Mouse (Mus musculus) liver, embryonic 14.5 days (tissue): Measurements from ENCODE around the gene Slx1b.

ENCODE experiments used
- CTCF ChIP-seq: IDR thresholded peaks from 2 replicates; pipeline ENCODE4 v1.5.1; 2016; ENCODE audit warnings: antibody characterized with exemption, low read depth, control low read depth
- EP300 ChIP-seq: IDR thresholded peaks from 2 replicates; pipeline ENCODE4 v1.6.1; 2016; ENCODE audit warnings: antibody characterized with exemption, low read depth

DNA sequence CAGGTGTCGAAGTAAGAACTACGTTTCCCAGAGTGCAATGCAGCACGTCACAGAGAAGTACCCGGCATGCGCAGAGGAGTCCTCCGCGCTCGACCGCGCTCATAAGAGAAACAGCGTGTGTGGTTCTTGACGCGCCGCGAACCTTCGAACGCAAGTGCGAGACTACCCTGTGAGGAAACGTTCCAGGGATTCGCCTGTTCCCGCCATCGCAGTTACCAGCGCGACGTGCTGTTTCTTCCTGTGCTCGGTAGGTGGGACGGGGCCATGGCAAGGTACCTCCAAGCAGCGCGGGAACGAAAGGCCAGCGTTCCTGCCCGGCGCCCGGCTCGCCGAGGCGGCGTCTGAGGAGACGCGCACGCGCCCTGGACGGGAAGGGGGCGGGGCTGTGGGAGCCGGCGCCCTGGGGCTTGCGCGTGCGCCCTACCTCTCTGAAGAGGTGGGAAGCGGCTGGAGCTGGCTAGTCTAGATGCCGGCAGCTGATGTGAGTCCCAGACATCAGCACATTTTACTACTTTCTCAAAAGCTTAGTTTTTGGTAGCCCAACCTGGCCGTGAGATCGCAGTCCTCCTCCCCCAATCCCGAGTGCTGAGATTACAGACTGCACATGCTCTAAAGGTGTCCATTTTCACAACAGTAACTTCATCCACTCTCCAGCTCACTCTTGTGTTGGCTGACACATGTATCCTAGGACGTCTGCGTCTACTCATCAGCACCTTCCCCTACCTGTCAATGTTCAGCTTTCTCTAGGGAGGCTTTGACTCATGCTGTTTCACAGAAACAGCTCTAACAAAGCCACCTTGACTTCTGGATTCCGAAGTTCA, 46.1 kb downstream of the Slx1b start, which contains the start of gene Sgf29:
- TF ChIP-seq CTCF (no peak), EP300 (no peak)
